In the genomic region with DNA sequence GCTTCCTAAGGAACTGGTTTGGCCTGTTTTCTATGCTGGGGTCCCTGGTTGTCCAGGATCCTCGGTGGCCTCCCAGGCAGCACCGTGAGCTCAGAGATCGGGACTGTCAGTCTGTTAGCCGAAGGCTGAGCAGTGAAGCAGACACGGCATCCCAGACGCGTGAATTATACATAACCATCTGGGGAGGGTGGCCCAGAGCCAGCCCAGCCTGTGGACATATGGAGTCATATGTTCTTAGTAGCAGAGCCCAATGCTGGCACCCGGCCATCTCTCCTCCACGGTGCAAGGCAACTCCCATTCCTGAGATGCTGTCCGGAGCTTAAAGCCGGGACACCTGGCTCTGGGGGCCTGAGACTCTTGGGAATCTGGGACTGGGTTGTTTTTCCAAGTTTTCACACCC, we compare ENCODE assay signal across 9 mouse cellular contexts. TPM values are rescaled to one million over a fixed set of nuclear protein-coding genes. Genes with fewer than 3 reads are reported as not detected.
DNase-seq lines count a peak whose midpoint lies in the region; ATAC-seq and TF ChIP-seq lines count a peak whose summit lies in the region.
"Had no signal": no experiment of that assay in that cellular context is flagged by ENCODE, and none has a peak within 500 bp of the region (broad histone marks: within the 10 kb centered on the region; RNA-seq: fewer than 3 reads in every experiment).

No protein-coding gene starts in this region.

- H3K4me3 ChIP-seq in heart, postnatal 0 days (ENCODE audit: low read depth, low read length), result no peak overlapping the region
- no peak overlapping the region for H3K4me3 ChIP-seq in thymus, adult 2 months (ENCODE audit: control insufficient read depth, insufficient read depth, low read length)
- H3K4me3 ChIP-seq: megakaryocyte, embryonic 14.5 days had no signal

- no peak overlapping the region for H3K4me2 ChIP-seq in heart, postnatal 0 days (ENCODE audit: low read depth, low read length)

- no peak for TF ChIP-seq POLR2A in thymus, adult 2 months (IDR thresholded peaks at IDR 0.05; ENCODE audit: control insufficient read depth, extremely low read depth, insufficient read depth, low read length, poor library complexity)

- intact Hi-C loops in heart, postnatal 36 days (cut with DNase I), result no loop called here
- intact Hi-C loops in left cerebral cortex, postnatal 4 days (cut with DNase I), result no loop called here

- WGBS in heart, postnatal 0 days, result 24% methylated on average over 11 of the region's 11 CpGs
- WGBS in thymus, adult 2 months, result 94% methylated on average over 11 of the region's 11 CpGs

- H3K27me3 ChIP-seq in heart, postnatal 0 days (ENCODE audit: control insufficient read depth, insufficient read depth, low read length), result no peaks in the 10 kb centered on the region
- no peaks in the 10 kb centered on the region for H3K27me3 ChIP-seq in thymus, adult 2 months (ENCODE audit: control insufficient read depth, insufficient read depth, low read length)

- no peaks in the 10 kb centered on the region for H3K36me3 ChIP-seq in heart, postnatal 0 days (replicated peaks; ENCODE audit: control insufficient read depth, insufficient read depth, low read length)
- no peaks in the 10 kb centered on the region for H3K36me3 ChIP-seq in thymus, adult 2 months (ENCODE audit: control insufficient read depth, insufficient read depth, low read length)

- ATAC-seq in heart, postnatal 0 days (ENCODE audit: insufficient read depth, low read depth), result peak; percentile 35; the same call in 1 of the 2 replicates
- peak; percentile 49; the same call in 1 of the 2 replicates for ATAC-seq in cerebellum, adult (ENCODE audit: insufficient number of reproducible peaks, low FRiP score, low TSS enrichment)
- ATAC-seq in megakaryocyte, adult 5-6 weeks (ENCODE audit: poor library complexity, severe bottlenecking), result no peak
- ATAC-seq in inflammation-experienced regulatory T-cells, adult 6 months, result no peak

- no peak overlapping the region for H3K27ac ChIP-seq in heart, postnatal 0 days (ENCODE audit: low read depth)
- H3K27ac ChIP-seq in thymus, adult 2 months (ENCODE audit: control insufficient read depth, insufficient read depth, low read length), result no peak overlapping the region

- no peak overlapping the region for H3K9ac ChIP-seq in heart, postnatal 0 days (replicated peaks; ENCODE audit: low read depth, low read length)

- no peak for DNase-seq in heart, postnatal 0 days (ENCODE audit: low spot score)
- DNase-seq in heart, postnatal 36 days, result no peak
- DNase-seq in frontal cortex, postnatal 10 days (ENCODE audit: low spot score in 2 of 2), result peak; percentile 75 to 82
- peak; percentile 99 for DNase-seq in left cerebral cortex, postnatal 4 days
- no peak for DNase-seq in thymus, adult 2 months

- TF ChIP-seq EP300 in heart, postnatal 0 days (IDR thresholded peaks at IDR 0.05; ENCODE audit: low read depth), result no peak

- TF ChIP-seq CTCF in heart, postnatal 0 days (IDR thresholded peaks at IDR 0.05; ENCODE audit: low read depth), result no peak
- no peak for TF ChIP-seq CTCF in thymus, adult 2 months (IDR thresholded peaks at IDR 0.05; ENCODE audit: borderline replicate concordance, control insufficient read depth, extremely low read depth, insufficient read depth, low read length, poor library complexity)

- H3K9me3 ChIP-seq in heart, postnatal 0 days (replicated peaks; ENCODE audit: control insufficient read depth, low read length), result no peaks in the 10 kb centered on the region

- peaks cover 8% of the 10 kb centered on the region; the same call in 1 of the 2 replicates for H3K4me1 ChIP-seq in heart, postnatal 0 days (ENCODE audit: control insufficient read depth, insufficient read depth)
- H3K4me1 ChIP-seq in thymus, adult 2 months (replicated peaks; ENCODE audit: control insufficient read depth, insufficient read depth, low read length), result no peaks in the 10 kb centered on the region

RNA-seq across cellular contexts. Expression of gene Myl2, which starts 19.8 kb away (rescaled TPM):
- total RNA-seq in heart, postnatal 0 days (2014; rRNA removed; ENCODE audit: low replicate concordance), result 7,568 and 8,637 TPM in 2 replicates
- polyA plus RNA-seq in heart, postnatal 0 days (2015; fragmentation: Nextera tagmentation; extraction: Ambion mirVana), result 15,488 and 15,525 TPM in 2 replicates
- over 10,000 TPM; 18,107 to 20,333 TPM for total RNA-seq in heart, postnatal 36 days (2021)
- not detected for total RNA-seq in left cerebral cortex, postnatal 4 days (2021)
- polyA plus RNA-seq in thymus, adult 2 months (2012; rRNA removed), result 0.79 and 169 TPM in 2 replicates
- 0.85 and 1.1 TPM in 2 replicates for total RNA-seq in megakaryocyte, adult 5-6 weeks (2015)
- total RNA-seq in megakaryocyte, adult 5-6 weeks (2017), result 3.4 and 6.4 TPM in 2 replicates
- under 1 TPM in 1 of 3 experiments, not detected in 2; 0.41 TPM for polyA plus RNA-seq in inflammation-experienced regulatory T-cells, adult 6 months (2017; shearing (Covaris generic))

RNA-seq across cellular contexts. Expression of gene Cux2, which starts 31.0 kb away (rescaled TPM):
- 3.3 and 9.5 TPM in 2 replicates for total RNA-seq in heart, postnatal 0 days (2014; rRNA removed; ENCODE audit: low replicate concordance)
- 1.3 and 1.4 TPM in 2 replicates for polyA plus RNA-seq in heart, postnatal 0 days (2015; fragmentation: Nextera tagmentation; extraction: Ambion mirVana)
- total RNA-seq in heart, postnatal 36 days (2021), result 10 to 100 TPM; 21.6 to 26.8 TPM
- total RNA-seq in left cerebral cortex, postnatal 4 days (2021), result 100 to 1,000 TPM; 182 to 239 TPM
- polyA plus RNA-seq in thymus, adult 2 months (2012; rRNA removed), result 0.18 and 0.75 TPM in 2 replicates
- 0.25 and 0.27 TPM in 2 replicates for total RNA-seq in megakaryocyte, adult 5-6 weeks (2015)
- total RNA-seq in megakaryocyte, adult 5-6 weeks (2017), result 0.16 and 0.22 TPM in 2 replicates
- polyA plus RNA-seq in inflammation-experienced regulatory T-cells, adult 6 months (2017; shearing (Covaris generic)), result under 1 TPM in 1 of 3 experiments, not detected in 2; 0.09 TPM

RNA-seq across cellular contexts. Expression of gene Ccdc63, which starts 59.7 kb away (rescaled TPM):
- total RNA-seq in heart, postnatal 0 days (2014; rRNA removed; ENCODE audit: low replicate concordance), result not detected in 2 replicates
- 0.26 and 0.27 TPM in 2 replicates for polyA plus RNA-seq in heart, postnatal 0 days (2015; fragmentation: Nextera tagmentation; extraction: Ambion mirVana)
- not detected for total RNA-seq in heart, postnatal 36 days (2021)
- 1 to 10 TPM in 1 of 2 experiments, not detected in 1; 1.2 TPM for total RNA-seq in left cerebral cortex, postnatal 4 days (2021)
- polyA plus RNA-seq in thymus, adult 2 months (2012; rRNA removed), result 0.23 and 0.42 TPM in 2 replicates
- total RNA-seq in megakaryocyte, adult 5-6 weeks (2015), result 1.1 and 1.8 TPM in 2 replicates
- 1.3 and 3.5 TPM in 2 replicates for total RNA-seq in megakaryocyte, adult 5-6 weeks (2017)
- polyA plus RNA-seq in inflammation-experienced regulatory T-cells, adult 6 months (2017; shearing (Covaris generic)), result under 1 TPM in 2 of 3 experiments, not detected in 1; 0.26 to 0.63 TPM

Comparison
In these comparisons a context has a peak if more than half of its experiments do, and no peak if none do; other contexts are left out.
1. ATAC-seq: peak in heart, postnatal 0 days (single experiment) and cerebellum, adult (single experiment); none in megakaryocyte, adult 5-6 weeks (single experiment) and inflammation-experienced regulatory T-cells, adult 6 months (single experiment).
2. DNase-seq: peak in frontal cortex, postnatal 10 days (2 of 2) and left cerebral cortex, postnatal 4 days (single experiment); none in heart, postnatal 0 days (single experiment), heart, postnatal 36 days (0 of 2) and thymus, adult 2 months (single experiment).
3. RNA of gene Myl2, which starts 19.8 kb away (total RNA-seq): 18,107 to 20,333 TPM in heart, postnatal 36 days and 7,568 to 8,637 TPM in heart, postnatal 0 days; 0.85 to 6.4 TPM in megakaryocyte, adult 5-6 weeks and not detected in left cerebral cortex, postnatal 4 days; every median in the first group is over 1,000 times any median in the second.
4. RNA of gene Cux2, which starts 31.0 kb away (total RNA-seq): 182 to 239 TPM in left cerebral cortex, postnatal 4 days; 21.6 to 26.8 TPM in heart, postnatal 36 days, 3.3 to 9.5 TPM in heart, postnatal 0 days and 0.16 to 0.27 TPM in megakaryocyte, adult 5-6 weeks; every median in the first group is over 4 times any median in the second.